Mouse (Mus musculus) ES-E14 (cell line): ENCODE measurements at regions not wholly inside any gene's neighbourhood (a gene's known extent, or its start where the extent isn't known, plus 50 kb on each side); places are given as distances from the start of the nearest gene placed in this dataset.
A peak's percentile ranks its signal among the peaks of the same experiment; 100 is the strongest.

Source experiments
- DNase-seq: peaks from one replicate; pipeline ENCODE4 v3.0.0-alpha.2; 2013; ENCODE audit warnings: low read depth, low spot score
- H3K27ac ChIP-seq: 2 replicates; pipeline ENCODE4 v1.5.1; 2012; ENCODE audit warnings: low read depth, mild to moderate bottlenecking, low read length, moderate library complexity, mixed read lengths; ENCODE audit not compliant: poor library complexity, insufficient read depth, severe bottlenecking
- H3K36me3 ChIP-seq: 2 replicates; pipeline ENCODE4 v1.6.1; 2012; ENCODE audit warnings: mild to moderate bottlenecking, low read length, moderate library complexity, mixed read lengths; ENCODE audit not compliant: control insufficient read depth, poor library complexity, insufficient read depth, severe bottlenecking
- H3K4me1 ChIP-seq, 2 experiments: fragments of 150-350 bp in 1 of 2; sonication (generic) in 1 of 2; 2 replicates each; pipeline ENCODE4 v1.6.1; 2012; ENCODE audit warnings: low read length in 2 of 2, mild to moderate bottlenecking in 1 of 2, mixed read lengths in 1 of 2; ENCODE audit not compliant: control insufficient read depth in 2 of 2, insufficient read depth in 2 of 2, poor library complexity in 1 of 2
- H3K4me3 ChIP-seq, 2 experiments: fragments of 150-350 bp in 1 of 2; sonication (generic) in 1 of 2; 2 replicates each; pipeline ENCODE4 v1.5.1; 2012; ENCODE audit warnings: low read length in 2 of 2, low read depth in 1 of 2, mild to moderate bottlenecking in 1 of 2, mixed read lengths in 1 of 2; ENCODE audit not compliant: insufficient read depth in 1 of 2, poor library complexity in 1 of 2, severe bottlenecking in 1 of 2
- H3K9ac ChIP-seq: 2 replicates; pipeline ENCODE4 v1.6.1; 2012; ENCODE audit warnings: low read depth, mild to moderate bottlenecking, low read length, mixed read lengths; ENCODE audit not compliant: poor library complexity, insufficient read depth, severe bottlenecking
- H3K9me3 ChIP-seq: fragments of 150-350 bp; sonication (generic); 2 replicates; pipeline ENCODE4 v1.6.1; 2012; ENCODE audit warnings: low read depth, mild to moderate bottlenecking, low read length; ENCODE audit not compliant: control insufficient read depth, insufficient read depth
- CHD2 ChIP-seq: IDR thresholded peaks from 2 replicates; pipeline ENCODE4 v1.6.1; 2014; ENCODE audit warnings: mild to moderate bottlenecking, low read depth, low read length, inconsistent platforms
- HCFC1 ChIP-seq: IDR thresholded peaks from 2 replicates; pipeline ENCODE4 v1.6.1; 2012; ENCODE audit warnings: low read length, inconsistent platforms, borderline replicate concordance; ENCODE audit not compliant: insufficient read depth
- MAFK ChIP-seq: IDR thresholded peaks from 2 replicates; pipeline ENCODE4 v1.6.1; 2014; ENCODE audit warnings: mild to moderate bottlenecking, low read depth, low read length, inconsistent platforms; ENCODE audit not compliant: insufficient read depth
- ZC3H11A ChIP-seq: IDR thresholded peaks from 2 replicates; pipeline ENCODE4 v1.6.1; 2012; ENCODE audit warnings: low read depth, mild to moderate bottlenecking, inconsistent platforms, low read length, borderline replicate concordance
- ZNF384 ChIP-seq: IDR thresholded peaks from 2 replicates; pipeline ENCODE4 v1.6.1; 2012; ENCODE audit warnings: low read depth, low read length, inconsistent platforms
- in situ Hi-C, 2 experiments: fragments of 600-800 bp; cut with MboI; formaldehyde crosslinking; loops; one replicate each; pipeline ENCODE4 v1.15.1; 2025; ENCODE audit warnings: low sequenced_read_pairs in 2 of 2, inconsistent platforms in 1 of 2; ENCODE audit not compliant: unreplicated experiment in 2 of 2

- no peak overlapping the region for H3K27ac ChIP-seq
- H3K4me3 ChIP-seq: no peak overlapping the region
- in situ Hi-C loops: no loop called here
- TF ChIP-seq CHD2 (no peak), MAFK (no peak), ZNF384 (no peak), ZC3H11A (no peak)
- H3K4me1 ChIP-seq: no peaks in the 10 kb centered on the region
- no peaks in the 10 kb centered on the region for H3K9me3 ChIP-seq
- H3K9ac ChIP-seq: no peak overlapping the region
- H3K36me3 ChIP-seq: no peaks in the 10 kb centered on the region
- DNase-seq: no peak
Measured at GRCm38 (mm10) chr17:60966401-60966800, 1914.7 kb downstream of the Efna5 start.

- Histone ChIP-seq H3K9ac (no peak overlapping the region), H3K4me1 (no peaks in the 10 kb centered on the region), H3K36me3 (no peaks in the 10 kb centered on the region), H3K9me3 (no peaks in the 10 kb centered on the region), H3K4me3 (no peak overlapping the region), H3K27ac (no peak overlapping the region)
- no peak for TF ChIP-seq MAFK
- no peak for TF ChIP-seq ZC3H11A
- no peak for TF ChIP-seq CHD2
- TF ChIP-seq HCFC1: no peak
- TF ChIP-seq ZNF384: no peak
- DNase-seq: peak; percentile 46
- in situ Hi-C loops: no loop called here
Measured at GRCm38 (mm10) chr17:60965660-60966059, 1915.5 kb downstream of the Efna5 start.

- Histone ChIP-seq H3K9ac (no peak overlapping the region), H3K9me3 (no peaks in the 10 kb centered on the region), H3K27ac (no peak overlapping the region), H3K4me1 (no peaks in the 10 kb centered on the region), H3K4me3 (no peak overlapping the region), H3K36me3 (no peaks in the 10 kb centered on the region)
- DNase-seq: no peak
- in situ Hi-C loops: no loop called here
- TF ChIP-seq HCFC1: no peak
- TF ChIP-seq MAFK: no peak
- no peak for TF ChIP-seq CHD2
- TF ChIP-seq ZNF384: no peak
- TF ChIP-seq ZC3H11A: no peak
Measured at GRCm38 (mm10) chr17:60951464-60951863, 1929.7 kb downstream of the Efna5 start.

GRCm38 (mm10) chr17:60937754-60938508 lies 1924.8 kb upstream of the Nudt12 start:
- H3K9ac ChIP-seq: no peak overlapping the region
- TF ChIP-seq ZNF384 (no peak), CHD2 (no peak), ZC3H11A (no peak), HCFC1 (no peak), MAFK (no peak)
- DNase-seq: no peak

GRCm38 (mm10) chr17:60934223-60934622 lies 1921.1 kb upstream of the Nudt12 start:
- Histone ChIP-seq H3K9ac (no peak overlapping the region), H3K9me3 (no peaks in the 10 kb centered on the region), H3K36me3 (no peaks in the 10 kb centered on the region), H3K27ac (no peak overlapping the region), H3K4me1 (no peaks in the 10 kb centered on the region), H3K4me3 (no peak overlapping the region)
- no peak for DNase-seq
- in situ Hi-C loops: no loop called here
- TF ChIP-seq HCFC1 (no peak), MAFK (no peak), ZNF384 (no peak), ZC3H11A (no peak), CHD2 (no peak)

More at GRCm38 (mm10) chr17:60937754-60938508, 1924.8 kb upstream of the Nudt12 start:
- no peaks in the 10 kb centered on the region for H3K36me3 ChIP-seq
- H3K4me3 ChIP-seq: no peak overlapping the region
- in situ Hi-C loops: no loop called here
- no peaks in the 10 kb centered on the region for H3K4me1 ChIP-seq
- H3K27ac ChIP-seq: no peak overlapping the region
- H3K9me3 ChIP-seq: no peaks in the 10 kb centered on the region
